Mouse (Mus musculus): Measurements from ENCODE around the gene Cnpy2. TPM values are rescaled to one million over a fixed set of nuclear protein-coding genes. Genes with fewer than 3 reads are reported as not detected.
"Not testable (repeated sequence)": the region's sequence is repeated elsewhere in the genome, so short reads cannot be mapped to it uniquely, and the experiment has no call there.

Cnpy2 gene
- 185 and 191 TPM in 2 replicates for polyA plus RNA-seq (2015; fragmentation: Nextera tagmentation; extraction: Ambion mirVana)

DNA sequence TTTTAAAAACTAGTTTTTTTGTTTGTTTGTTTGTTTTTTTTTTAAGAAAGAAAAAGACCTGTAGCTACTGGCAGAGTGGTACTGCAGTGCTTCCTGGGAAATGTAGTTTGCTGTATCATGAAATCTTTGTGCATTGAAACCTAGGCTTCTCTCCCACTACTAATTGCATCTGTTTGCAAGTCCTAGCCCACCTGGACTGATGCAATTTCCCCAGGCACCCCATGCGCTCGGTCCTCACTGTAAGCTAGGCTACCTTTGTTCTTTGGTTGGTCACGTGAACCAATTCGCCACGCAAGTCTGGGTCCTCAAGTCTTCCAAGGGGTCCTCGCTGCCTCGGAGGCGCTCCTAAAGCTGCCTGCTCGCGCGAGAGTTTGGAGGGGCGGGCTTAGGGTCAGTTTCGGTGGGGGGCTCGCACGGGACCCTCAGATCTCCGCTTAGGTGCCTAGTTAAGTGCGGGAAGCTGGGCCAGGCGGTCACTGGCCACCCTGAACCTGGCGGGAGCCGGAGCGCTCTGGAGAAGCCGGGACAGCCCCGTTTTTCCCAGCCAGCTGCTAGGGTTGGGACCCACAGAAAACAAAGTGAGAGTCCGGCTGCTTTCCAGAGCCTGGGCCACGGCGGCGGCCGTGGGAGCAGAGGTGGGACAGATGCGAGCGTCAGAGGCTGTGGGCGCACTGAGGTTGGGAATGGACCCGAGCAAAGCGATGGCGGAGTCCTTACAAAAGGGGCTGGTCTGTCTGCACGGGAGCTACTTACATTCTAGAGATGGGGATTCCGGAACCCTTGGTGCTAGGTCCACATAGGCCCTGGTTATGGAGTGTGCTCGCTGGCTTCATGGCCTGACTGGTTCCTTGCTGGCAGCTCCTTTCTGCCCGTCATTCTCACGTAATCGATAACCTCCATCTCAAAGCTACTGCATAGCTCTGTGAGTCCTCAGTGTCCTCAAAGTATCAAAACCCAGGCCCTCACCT lies at the start of gene Cnpy2:
Cnpy2 (plus strand) TSS at position 319 of the 968 bp plus-strand sequence.
- Histone ChIP-seq H3K4me3 (ENCODE audit: low read depth, low read length) (peak within 1 kb of the TSS; percentile 72), H3K36me3 (ENCODE audit: control insufficient read depth, insufficient read depth, low read length) (peaks cover 24% of the 10 kb centered on the region), H3K4me1 (ENCODE audit: control insufficient read depth, insufficient read depth, low read length) (peaks cover 18% of the 10 kb centered on the region), H3K9me3 (replicated peaks; ENCODE audit: control insufficient read depth, low read length, poor library complexity, severe bottlenecking) (no peaks in the 10 kb centered on the region), H3K27ac (ENCODE audit: low read length) (peak within 1 kb of the TSS; percentile 94), H3K27me3 (ENCODE audit: control insufficient read depth, insufficient read depth, low read depth, low read length) (no peaks in the 10 kb centered on the region), H3K4me2 (ENCODE audit: low read length) (peak within 1 kb of the TSS; percentile 80), H3K9ac (ENCODE audit: low read depth, low read length) (peak within 1 kb of the TSS; percentile 88)
- WGBS: under 1% methylated on average over 40 of the region's 40 CpGs
- ATAC-seq: peak; percentile 97

DNA sequence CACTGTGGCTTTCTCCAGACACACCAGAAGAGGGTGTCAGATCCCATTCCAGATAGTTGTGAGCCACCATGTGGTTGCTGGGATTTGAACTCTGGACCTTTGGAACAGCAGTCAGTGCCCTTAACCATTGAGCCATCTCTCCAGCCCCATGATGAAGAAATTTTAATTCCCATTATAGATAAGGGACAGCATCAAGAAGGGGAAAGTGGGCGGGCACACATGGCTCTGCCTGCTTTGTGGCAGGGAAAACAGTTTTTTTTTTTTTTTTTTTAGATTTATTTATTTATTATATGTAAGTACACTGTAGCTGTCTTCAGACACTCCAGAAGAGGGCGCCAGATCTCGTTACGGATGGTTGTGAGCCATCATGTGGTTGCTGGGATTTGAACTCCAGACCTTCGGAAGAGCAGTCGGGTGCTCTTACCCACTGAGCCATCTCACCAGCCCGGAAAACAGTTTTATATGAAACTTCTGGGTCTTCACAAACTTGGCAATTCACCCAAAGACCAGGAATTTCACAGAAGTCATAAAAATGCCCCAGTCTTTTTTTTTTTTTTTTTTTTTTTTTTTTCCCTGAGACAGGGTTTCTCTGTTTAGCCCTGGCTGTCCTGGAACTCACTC lies 49.3 kb upstream of the Cnpy2 start:
- not testable (repeated sequence) for H3K4me2 ChIP-seq (ENCODE audit: low read length); ATAC-seq; H3K36me3 ChIP-seq (ENCODE audit: control insufficient read depth, insufficient read depth, low read length); H3K4me3 ChIP-seq (ENCODE audit: low read depth, low read length); H3K9me3 ChIP-seq (replicated peaks; ENCODE audit: control insufficient read depth, low read length, poor library complexity, severe bottlenecking); H3K27me3 ChIP-seq (ENCODE audit: control insufficient read depth, insufficient read depth, low read depth, low read length); H3K27ac ChIP-seq (ENCODE audit: low read length); H3K9ac ChIP-seq (ENCODE audit: low read depth, low read length); H3K4me1 ChIP-seq (ENCODE audit: control insufficient read depth, insufficient read depth, low read length)
- over 99% methylated on average over 4 of the region's 7 CpGs for WGBS

DNA sequence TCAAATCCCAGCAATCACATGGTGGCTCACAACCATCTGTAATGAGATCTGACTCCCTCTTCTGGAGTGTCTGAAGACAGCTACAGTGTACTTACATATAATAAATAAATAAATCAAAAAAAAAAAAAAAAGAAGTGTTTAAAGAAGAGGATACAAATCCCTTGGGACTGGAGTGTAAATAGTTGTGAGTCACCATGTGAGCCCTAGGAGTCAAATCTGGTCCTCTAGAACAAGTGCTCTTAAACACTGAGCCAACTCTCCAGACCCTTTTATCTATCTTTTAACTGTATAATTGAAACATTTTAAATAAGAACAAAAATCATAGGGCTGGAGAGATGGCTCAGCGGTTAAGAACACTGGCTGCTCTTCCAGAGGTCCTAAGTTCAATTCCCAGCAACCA lies 46.9 kb upstream of the Cnpy2 start:
- H3K9me3 ChIP-seq (replicated peaks; ENCODE audit: control insufficient read depth, low read length, poor library complexity, severe bottlenecking); H3K4me1 ChIP-seq (ENCODE audit: control insufficient read depth, insufficient read depth, low read length); H3K4me3 ChIP-seq (ENCODE audit: low read depth, low read length); H3K27me3 ChIP-seq (ENCODE audit: control insufficient read depth, insufficient read depth, low read depth, low read length); H3K9ac ChIP-seq (ENCODE audit: low read depth, low read length); ATAC-seq; H3K36me3 ChIP-seq (ENCODE audit: control insufficient read depth, insufficient read depth, low read length); H3K4me2 ChIP-seq (ENCODE audit: low read length); H3K27ac ChIP-seq (ENCODE audit: low read length): not testable (repeated sequence)
- 100% methylated on average over 1 of the region's 1 CpGs for WGBS

DNA sequence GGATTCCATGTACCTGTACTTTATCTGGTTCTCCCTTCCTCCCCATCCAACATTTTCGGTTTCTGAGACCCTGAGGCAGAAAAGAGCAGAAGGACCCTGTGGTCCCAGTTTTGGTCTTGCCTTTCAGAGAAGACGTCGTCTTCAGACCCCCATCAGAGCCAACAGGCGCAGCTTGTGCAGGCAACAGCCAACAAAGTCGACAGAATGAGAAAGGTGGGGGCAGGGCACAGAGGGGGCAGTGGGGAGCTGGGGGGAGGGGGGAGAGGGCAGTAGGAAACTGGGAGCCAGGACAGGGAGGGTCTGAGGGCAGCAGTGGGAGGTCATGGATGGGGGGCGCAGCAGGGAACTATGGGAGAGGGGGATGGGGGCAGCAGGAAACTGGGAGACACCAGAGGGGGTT lies 44.1 kb upstream of the Cnpy2 start:
- ATAC-seq: no peak
- H3K9me3 ChIP-seq (replicated peaks; ENCODE audit: control insufficient read depth, low read length, poor library complexity, severe bottlenecking): no peaks in the 10 kb centered on the region
- H3K4me2 ChIP-seq (ENCODE audit: low read length): no peak overlapping the region
- H3K9ac ChIP-seq (ENCODE audit: low read depth, low read length): no peak overlapping the region
- H3K27me3 ChIP-seq (ENCODE audit: control insufficient read depth, insufficient read depth, low read depth, low read length): no peaks in the 10 kb centered on the region
- H3K4me3 ChIP-seq (ENCODE audit: low read depth, low read length): no peak overlapping the region
- H3K27ac ChIP-seq (ENCODE audit: low read length): no peak overlapping the region
- no peaks in the 10 kb centered on the region for H3K4me1 ChIP-seq (ENCODE audit: control insufficient read depth, insufficient read depth, low read length)
- H3K36me3 ChIP-seq (ENCODE audit: control insufficient read depth, insufficient read depth, low read length): peaks cover 21% of the 10 kb centered on the region
- 51% methylated on average over 5 of the region's 6 CpGs for WGBS

DNA sequence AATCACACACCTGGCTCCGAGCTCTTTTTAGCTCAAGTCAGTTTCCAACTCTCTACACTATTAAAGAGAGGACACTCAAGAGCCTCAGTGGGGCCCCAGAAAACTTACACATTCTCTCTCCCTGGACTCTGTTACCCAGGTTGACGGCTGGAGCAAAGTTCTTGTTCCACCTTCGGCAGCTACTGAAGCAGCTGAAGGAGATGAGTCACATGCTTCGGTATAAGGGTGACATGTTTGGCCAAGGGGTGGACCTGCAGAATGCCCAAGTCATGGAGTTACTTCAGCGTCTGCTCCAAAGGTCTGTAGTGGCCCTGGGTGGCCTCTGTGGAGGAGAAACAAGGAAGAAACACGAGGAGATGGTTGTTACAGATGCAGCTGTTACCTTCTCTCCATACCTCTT lies 41.3 kb upstream of the Cnpy2 start:
- H3K4me3 ChIP-seq (ENCODE audit: low read depth, low read length): no peak overlapping the region
- 93% methylated on average over 6 of the region's 6 CpGs for WGBS
- H3K9me3 ChIP-seq (replicated peaks; ENCODE audit: control insufficient read depth, low read length, poor library complexity, severe bottlenecking): no peaks in the 10 kb centered on the region
- H3K9ac ChIP-seq (ENCODE audit: low read depth, low read length): no peak overlapping the region
- H3K4me2 ChIP-seq (ENCODE audit: low read length): no peak overlapping the region
- no peak overlapping the region for H3K27ac ChIP-seq (ENCODE audit: low read length)
- H3K36me3 ChIP-seq (ENCODE audit: control insufficient read depth, insufficient read depth, low read length): peaks cover 29% of the 10 kb centered on the region
- H3K27me3 ChIP-seq (ENCODE audit: control insufficient read depth, insufficient read depth, low read depth, low read length): no peaks in the 10 kb centered on the region
- H3K4me1 ChIP-seq (ENCODE audit: control insufficient read depth, insufficient read depth, low read length): no peaks in the 10 kb centered on the region
- ATAC-seq: no peak

DNA sequence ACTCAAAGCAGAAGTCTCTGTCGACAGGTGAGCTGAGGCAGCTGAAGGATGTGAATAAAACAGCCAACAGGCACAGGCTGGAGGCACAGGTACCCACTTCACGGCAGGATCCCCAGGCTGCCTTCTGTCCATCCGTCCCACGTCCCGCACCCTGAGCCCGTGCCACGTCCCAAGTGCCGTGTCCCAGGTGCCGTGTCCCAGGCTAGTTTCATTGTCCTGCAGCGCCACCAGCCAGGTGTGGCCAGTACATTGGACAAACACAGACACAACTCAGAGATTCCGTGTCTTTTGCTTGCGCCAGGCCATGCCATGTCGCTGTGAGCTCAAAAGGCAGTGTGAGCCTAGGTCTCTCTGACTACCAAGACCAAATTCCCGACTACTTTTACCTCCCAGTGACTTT lies 40.6 kb upstream of the Cnpy2 start:
- Histone ChIP-seq H3K4me3 (ENCODE audit: low read depth, low read length) (no peak overlapping the region), H3K4me1 (ENCODE audit: control insufficient read depth, insufficient read depth, low read length) (no peaks in the 10 kb centered on the region), H3K4me2 (ENCODE audit: low read length) (no peak overlapping the region), H3K27me3 (ENCODE audit: control insufficient read depth, insufficient read depth, low read depth, low read length) (no peaks in the 10 kb centered on the region), H3K27ac (ENCODE audit: low read length) (no peak overlapping the region), H3K36me3 (ENCODE audit: control insufficient read depth, insufficient read depth, low read length) (peaks cover 29% of the 10 kb centered on the region), H3K9ac (ENCODE audit: low read depth, low read length) (no peak overlapping the region), H3K9me3 (replicated peaks; ENCODE audit: control insufficient read depth, low read length, poor library complexity, severe bottlenecking) (no peaks in the 10 kb centered on the region)
- ATAC-seq: no peak
- 96% methylated on average over 14 of the region's 14 CpGs for WGBS

DNA sequence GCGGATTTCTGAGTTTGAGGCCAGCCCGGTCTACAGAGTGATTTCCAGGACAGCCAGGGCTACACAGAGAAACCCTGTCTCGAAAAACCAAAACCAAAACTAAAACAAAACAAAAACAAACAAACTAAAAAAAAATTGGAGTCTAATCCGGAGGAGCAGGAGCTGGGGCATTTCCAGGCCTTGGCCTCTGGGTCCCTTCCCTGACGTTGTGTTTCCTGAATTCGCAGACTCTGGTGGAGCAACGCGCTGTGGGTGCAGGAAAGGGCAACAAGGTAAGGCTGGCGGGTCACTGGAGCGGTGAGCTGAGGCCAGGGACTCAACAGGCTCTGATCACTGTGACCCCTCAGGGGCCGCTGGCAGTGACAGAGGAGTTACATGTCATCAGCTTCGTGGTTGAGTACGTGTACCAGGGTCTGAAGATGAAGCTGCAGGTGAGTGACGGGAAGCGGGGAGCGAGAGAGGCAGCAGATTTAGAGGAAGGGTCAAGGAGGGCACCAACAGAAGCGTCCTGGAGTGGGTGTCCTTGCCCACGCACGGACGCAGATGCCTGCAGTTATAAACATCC lies 39.3 kb upstream of the Cnpy2 start:
- peaks cover 32% of the 10 kb centered on the region for H3K36me3 ChIP-seq (ENCODE audit: control insufficient read depth, insufficient read depth, low read length)
- WGBS: 88% methylated on average over 20 of the region's 20 CpGs
- no peak overlapping the region for H3K4me2 ChIP-seq (ENCODE audit: low read length)
- no peak overlapping the region for H3K9ac ChIP-seq (ENCODE audit: low read depth, low read length)
- H3K4me1 ChIP-seq (ENCODE audit: control insufficient read depth, insufficient read depth, low read length): no peaks in the 10 kb centered on the region
- no peak for ATAC-seq
- H3K4me3 ChIP-seq (ENCODE audit: low read depth, low read length): no peak overlapping the region
- no peaks in the 10 kb centered on the region for H3K27me3 ChIP-seq (ENCODE audit: control insufficient read depth, insufficient read depth, low read depth, low read length)
- no peak overlapping the region for H3K27ac ChIP-seq (ENCODE audit: low read length)
- H3K9me3 ChIP-seq (replicated peaks; ENCODE audit: control insufficient read depth, low read length, poor library complexity, severe bottlenecking): no peaks in the 10 kb centered on the region

DNA sequence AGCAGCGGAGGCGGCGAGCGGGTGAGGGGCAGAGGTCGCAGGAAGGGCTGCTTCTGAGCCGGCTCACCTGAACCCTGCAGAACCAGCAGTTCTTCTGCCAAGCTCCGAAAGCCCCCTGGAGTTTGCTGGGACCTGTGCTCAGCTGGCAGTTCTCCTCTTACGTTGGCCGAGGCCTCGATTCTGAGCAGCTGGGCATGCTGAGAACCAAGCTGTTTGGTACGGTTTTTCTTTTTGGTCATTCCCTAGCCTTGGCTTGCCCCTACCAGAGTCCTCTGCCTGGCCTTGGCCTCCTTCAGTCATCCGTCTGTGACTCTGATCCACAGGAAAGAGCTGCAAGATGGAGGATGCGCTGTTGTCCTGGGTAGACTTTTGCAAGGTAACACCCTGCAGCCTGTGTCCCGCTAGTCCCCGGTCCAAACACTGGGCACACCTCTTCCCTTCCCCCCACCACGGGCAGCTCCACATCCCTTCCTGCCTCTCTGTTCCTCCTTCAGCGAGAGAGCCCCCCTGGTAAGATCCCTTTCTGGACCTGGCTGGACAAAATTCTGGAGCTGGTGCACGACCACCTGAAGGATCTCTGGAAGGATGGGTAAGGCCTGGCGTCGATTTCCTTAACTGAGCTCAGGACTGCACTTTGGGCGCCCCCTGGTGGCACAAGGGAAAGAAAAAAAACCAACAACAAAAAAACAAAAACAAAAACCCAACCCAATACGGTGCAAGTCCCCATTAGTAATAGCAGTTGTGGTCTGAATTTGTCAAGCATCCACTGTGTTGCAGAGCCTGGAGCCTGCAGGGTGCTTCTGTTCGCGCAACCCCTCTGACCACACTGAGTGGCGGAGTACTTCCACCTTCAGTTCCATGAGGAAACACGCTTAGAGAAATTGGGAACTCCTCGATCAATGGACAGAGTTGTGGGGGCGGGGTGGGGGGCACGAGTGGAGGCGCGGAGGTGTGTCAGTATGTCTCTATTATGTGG lies 38.4 kb upstream of the Cnpy2 start:
- no peaks in the 10 kb centered on the region for H3K27me3 ChIP-seq (ENCODE audit: control insufficient read depth, insufficient read depth, low read depth, low read length)
- no peak overlapping the region for H3K4me2 ChIP-seq (ENCODE audit: low read length)
- WGBS: 64% methylated on average over 31 of the region's 31 CpGs
- ATAC-seq: peak; percentile 32; the same call in 1 of the 2 replicates
- no peak overlapping the region for H3K27ac ChIP-seq (ENCODE audit: low read length)
- no peaks in the 10 kb centered on the region for H3K9me3 ChIP-seq (replicated peaks; ENCODE audit: control insufficient read depth, low read length, poor library complexity, severe bottlenecking)
- no peaks in the 10 kb centered on the region for H3K4me1 ChIP-seq (ENCODE audit: control insufficient read depth, insufficient read depth, low read length)
- no peak overlapping the region for H3K9ac ChIP-seq (ENCODE audit: low read depth, low read length)
- H3K4me3 ChIP-seq (ENCODE audit: low read depth, low read length): no peak overlapping the region
- H3K36me3 ChIP-seq (ENCODE audit: control insufficient read depth, insufficient read depth, low read length): peaks cover 32% of the 10 kb centered on the region
